Mouse (Mus musculus) hindbrain, embryonic 16.5 days (tissue): ENCODE measurements around the gene Gramd1a. TPM values are rescaled to one million over a fixed set of nuclear protein-coding genes. Genes with fewer than 3 reads are reported as not detected.

ENCODE experiments used
- ATAC-seq: fragments of 200-750 bp; cut with Nextera tagmentation; 2 replicates; pipeline ENCODE4 v1.8.0; 2017; ENCODE audit warnings: moderate TSS enrichment, moderate library complexity
- H3K27ac ChIP-seq: fragments of 300-500 bp; sonication (generic); 2 replicates; pipeline ENCODE4 v1.5.1; 2014; ENCODE audit warnings: low read depth, mild to moderate bottlenecking, control low read depth, low read length, moderate library complexity
- H3K27me3 ChIP-seq: fragments of 300-500 bp; sonication (generic); replicated peaks from 2 replicates; pipeline ENCODE4 v1.6.1; 2014; ENCODE audit warnings: low read length; ENCODE audit not compliant: control insufficient read depth, insufficient read depth
- H3K36me3 ChIP-seq: fragments of 300-500 bp; sonication (generic); 2 replicates; pipeline ENCODE4 v1.6.1; 2014; ENCODE audit warnings: mild to moderate bottlenecking, low read length, moderate library complexity, mixed read lengths; ENCODE audit not compliant: control insufficient read depth, insufficient read depth
- H3K4me1 ChIP-seq: fragments of 300-500 bp; sonication (generic); 2 replicates; pipeline ENCODE4 v1.6.1; 2014; ENCODE audit warnings: low read depth, low read length; ENCODE audit not compliant: control insufficient read depth, insufficient read depth
- H3K4me2 ChIP-seq: fragments of 300-500 bp; sonication (generic); 2 replicates; pipeline ENCODE4 v1.6.1; 2014; ENCODE audit warnings: mild to moderate bottlenecking, low read length, control low read depth, moderate library complexity
- H3K4me3 ChIP-seq: fragments of 300-500 bp; sonication (generic); 2 replicates; pipeline ENCODE4 v1.5.1; 2014; ENCODE audit warnings: mild to moderate bottlenecking, low read length, control low read depth, moderate library complexity
- H3K9ac ChIP-seq: fragments of 300-500 bp; sonication (generic); 2 replicates; pipeline ENCODE4 v1.6.1; 2014; ENCODE audit warnings: low read depth, mild to moderate bottlenecking, control low read depth, low read length, moderate library complexity
- H3K9me3 ChIP-seq: fragments of 300-500 bp; sonication (generic); 2 replicates; pipeline ENCODE4 v1.6.1; 2014; ENCODE audit warnings: mild to moderate bottlenecking, low read length, moderate library complexity; ENCODE audit not compliant: control insufficient read depth
- WGBS: fragments of 180-500 bp; shearing (Covaris S2); extraction: QIAGEN DNeasy Blood & Tissue Kit; methylation state at CpG from one replicate; pipeline ENCODE4 v1.1.7; 2014; 5-methylcytosine and 5-hydroxymethylcytosine counted together
- polyA plus RNA-seq: library from polyadenylated mRNA; unstranded; fragments of >200 nt; fragmentation: Nextera tagmentation; extraction: Ambion mirVana; gene quantifications from 2 replicates; pipeline ENCODE4 v1.2.1, GENCODE M21; 2015

The Gramd1a gene
- polyA plus RNA-seq, 1 experiment from 2014 or later: 203 TPM

DNA sequence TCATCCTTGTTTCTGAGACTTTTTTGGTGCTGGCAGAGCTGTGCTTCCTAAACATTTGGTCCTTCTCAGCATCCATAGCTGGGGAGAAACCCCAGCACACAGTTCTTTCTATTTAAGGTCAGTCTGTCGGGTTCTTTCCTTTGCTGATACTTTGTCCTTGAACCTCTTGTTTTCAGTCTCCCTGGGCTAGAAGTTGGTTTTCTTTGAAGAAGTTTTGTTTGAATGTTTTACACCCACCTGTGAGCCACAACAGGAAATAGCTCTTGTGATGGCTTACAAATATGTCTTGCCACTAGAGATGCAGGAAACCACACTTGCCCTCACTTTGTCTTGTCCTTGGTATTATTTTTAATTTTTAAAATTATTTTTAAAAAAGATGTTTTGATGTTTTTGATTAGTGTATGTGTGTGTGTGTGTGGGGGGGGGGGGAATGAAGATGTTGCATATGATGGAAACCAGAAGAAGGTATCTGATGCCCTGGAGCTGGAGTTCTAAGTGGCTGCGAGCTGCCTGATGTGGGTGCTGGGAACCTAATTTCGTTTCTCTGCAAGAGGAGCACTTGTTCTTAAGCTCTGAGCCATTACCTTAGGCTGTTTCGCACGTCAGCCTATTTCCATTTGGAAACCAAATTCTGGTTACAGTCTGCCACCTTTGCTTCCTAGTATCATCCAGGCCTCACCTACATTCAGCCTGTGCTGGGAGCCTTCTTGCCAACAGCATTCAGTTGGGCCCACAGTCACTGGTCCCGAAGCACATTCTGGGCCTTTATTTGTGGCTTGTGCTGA, 2.0 kb downstream of the Gramd1a start:
- H3K4me1 ChIP-seq: peaks cover 15% of the 10 kb centered on the region
- H3K4me3 ChIP-seq: no peak overlapping the region
- no peak overlapping the region for H3K9ac ChIP-seq
- H3K27ac ChIP-seq: no peak overlapping the region
- H3K9me3 ChIP-seq: no peaks in the 10 kb centered on the region
- 90% methylated on average over 6 of the region's 6 CpGs for WGBS
- H3K4me2 ChIP-seq: no peak overlapping the region
- H3K27me3 ChIP-seq: no peaks in the 10 kb centered on the region
- ATAC-seq: no peak
- H3K36me3 ChIP-seq: no peaks in the 10 kb centered on the region

DNA sequence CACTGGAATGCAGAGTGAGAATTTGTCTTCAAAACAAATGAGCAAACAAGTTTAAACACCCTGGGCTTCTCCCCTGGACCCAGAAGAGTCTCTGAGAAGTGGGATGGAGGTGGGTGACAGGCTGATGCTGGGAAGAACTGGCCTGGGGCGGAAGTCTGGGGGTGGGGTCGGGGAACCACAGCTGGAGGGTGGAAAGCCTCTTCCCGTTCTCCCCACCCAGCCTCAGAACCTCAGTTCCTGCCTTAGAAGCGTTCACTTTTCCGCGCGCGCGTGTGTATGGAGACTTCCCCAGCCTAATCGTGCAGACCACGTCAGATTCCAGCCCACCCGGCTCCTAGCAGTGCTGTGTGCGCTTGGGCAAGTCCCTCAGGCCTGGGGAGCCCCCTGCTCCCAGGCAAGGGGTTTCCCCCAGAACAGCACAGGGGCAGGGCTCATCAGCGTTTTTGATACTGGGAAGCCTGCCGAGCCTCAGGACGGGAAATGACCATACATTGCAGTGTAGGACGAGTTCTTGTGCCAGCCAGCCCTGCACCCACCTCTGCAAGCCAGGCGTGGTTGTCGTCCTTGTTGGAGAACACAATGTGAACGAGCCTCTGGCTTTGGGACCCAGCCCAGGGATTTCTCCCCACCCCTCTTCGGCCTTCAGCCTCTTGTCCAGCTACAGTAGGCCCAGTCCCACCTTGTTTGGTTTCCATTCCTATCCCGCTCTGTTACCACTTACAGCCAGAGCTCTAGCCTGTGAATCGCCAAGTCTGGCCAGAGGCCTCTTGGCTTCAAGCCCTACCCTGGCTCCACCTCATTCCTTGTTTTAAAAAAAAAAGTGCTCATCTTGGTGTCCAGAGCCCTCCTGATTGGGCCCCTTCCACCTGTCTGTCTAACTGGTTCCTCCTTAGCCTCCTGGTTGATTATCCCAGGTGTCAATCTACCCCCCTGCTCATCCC, 4.1 kb downstream of the Gramd1a start:
- ATAC-seq: peak; percentile 55
- WGBS: 10% methylated on average over 22 of the region's 23 CpGs
- peak overlapping the region; percentile 99 for H3K9ac ChIP-seq

DNA sequence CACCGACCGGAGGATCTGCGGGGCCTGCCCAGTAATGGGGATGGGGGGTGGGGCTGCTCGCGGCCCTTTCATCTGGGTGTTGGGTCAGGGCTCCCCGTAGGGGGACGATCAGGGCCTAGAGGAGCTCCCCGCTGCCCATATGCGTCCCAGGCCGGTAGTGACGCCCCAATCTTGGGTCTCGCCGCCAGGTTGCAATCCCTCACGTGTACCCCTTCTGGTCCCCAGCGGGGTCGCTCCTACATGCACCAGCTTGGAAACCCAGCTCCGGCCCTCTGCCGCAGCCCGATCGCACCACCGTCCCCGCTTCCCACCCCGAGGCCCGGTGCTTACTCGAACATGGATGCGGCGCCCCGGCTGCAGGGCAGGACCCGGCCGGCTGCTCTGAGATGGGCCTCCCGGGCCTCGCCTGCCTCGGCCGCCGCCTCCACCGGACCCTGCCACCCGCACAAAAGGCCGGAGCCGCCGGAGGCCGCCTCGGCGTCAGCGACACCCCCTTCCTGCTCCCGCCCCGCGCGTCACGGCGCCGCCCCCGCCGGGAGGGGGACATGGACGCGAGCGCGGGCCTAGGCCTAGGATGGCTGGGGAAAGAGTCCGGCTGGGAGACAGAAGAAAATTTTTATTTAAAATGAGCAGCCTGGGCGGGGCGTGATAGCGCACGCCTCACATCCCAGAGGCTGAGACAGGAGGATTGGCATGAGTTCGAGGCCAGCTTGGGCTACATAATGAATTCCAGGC, 5.0 kb downstream of the Gramd1a start:
- H3K27me3 ChIP-seq: no peaks in the 10 kb centered on the region
- H3K36me3 ChIP-seq: no peaks in the 10 kb centered on the region
- WGBS: under 1% methylated on average over 57 of the region's 63 CpGs
- H3K9me3 ChIP-seq: no peaks in the 10 kb centered on the region
- H3K4me1 ChIP-seq: peaks cover 30% of the 10 kb centered on the region
- peak overlapping the region; percentile 90 for H3K4me2 ChIP-seq
- peak overlapping the region; percentile 99 for H3K9ac ChIP-seq
- H3K27ac ChIP-seq: peak overlapping the region; percentile 98
- peak; percentile 84 for ATAC-seq
- peak overlapping the region; percentile 90 for H3K4me3 ChIP-seq

More for the DNA sequence above, 4.1 kb downstream of the Gramd1a start:
- Histone ChIP-seq H3K36me3 (no peaks in the 10 kb centered on the region), H3K9me3 (no peaks in the 10 kb centered on the region), H3K27me3 (no peaks in the 10 kb centered on the region), H3K4me1 (peaks cover 30% of the 10 kb centered on the region), H3K4me3 (peak overlapping the region; percentile 90), H3K27ac (peak overlapping the region; percentile 98), H3K4me2 (peak overlapping the region; percentile 90)

DNA sequence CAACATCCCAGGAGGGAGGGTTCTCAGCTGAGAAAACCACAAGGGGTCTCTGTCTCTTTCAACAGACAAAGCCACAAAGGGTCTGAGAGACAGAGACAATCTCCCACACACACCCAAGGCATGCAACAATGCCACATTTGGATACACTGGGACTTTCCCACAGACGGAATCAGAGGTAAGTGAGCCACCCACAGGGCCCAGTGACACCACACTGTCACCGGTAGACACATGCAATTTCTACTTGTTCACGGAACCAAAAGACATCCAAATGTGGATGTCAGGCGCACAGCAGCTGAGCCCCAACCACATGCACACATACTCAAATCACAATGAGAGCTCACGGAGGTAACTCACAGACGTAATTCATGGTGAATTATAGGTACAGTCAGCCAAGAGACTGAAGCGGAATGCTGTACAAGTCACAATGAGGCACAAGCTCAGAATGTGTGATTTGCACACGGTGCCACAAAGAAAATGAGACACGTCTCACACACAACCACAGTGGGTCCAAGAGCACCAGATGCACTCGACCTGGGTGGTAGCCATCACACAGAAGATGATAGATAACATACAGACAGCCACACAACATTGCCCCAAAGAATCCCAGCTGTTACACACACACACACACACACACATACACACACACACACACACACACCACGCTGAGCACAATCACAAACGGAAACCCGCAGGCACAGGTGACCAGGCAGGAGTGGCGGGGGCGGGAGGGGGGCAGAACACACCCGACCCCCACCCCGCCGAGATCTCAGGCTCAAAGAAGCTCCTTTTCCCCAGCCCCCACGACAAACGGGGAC, 5.7 kb downstream of the Gramd1a start:
- Histone ChIP-seq H3K4me2 (peak overlapping the region; percentile 90), H3K9me3 (no peaks in the 10 kb centered on the region), H3K36me3 (no peaks in the 10 kb centered on the region), H3K27ac (peak overlapping the region; percentile 98), H3K4me1 (peaks cover 30% of the 10 kb centered on the region), H3K9ac (peak overlapping the region; percentile 99), H3K4me3 (peak overlapping the region; percentile 90), H3K27me3 (no peaks in the 10 kb centered on the region)
- WGBS: under 1% methylated on average over 20 of the region's 20 CpGs
- peak; percentile 18 for ATAC-seq

DNA sequence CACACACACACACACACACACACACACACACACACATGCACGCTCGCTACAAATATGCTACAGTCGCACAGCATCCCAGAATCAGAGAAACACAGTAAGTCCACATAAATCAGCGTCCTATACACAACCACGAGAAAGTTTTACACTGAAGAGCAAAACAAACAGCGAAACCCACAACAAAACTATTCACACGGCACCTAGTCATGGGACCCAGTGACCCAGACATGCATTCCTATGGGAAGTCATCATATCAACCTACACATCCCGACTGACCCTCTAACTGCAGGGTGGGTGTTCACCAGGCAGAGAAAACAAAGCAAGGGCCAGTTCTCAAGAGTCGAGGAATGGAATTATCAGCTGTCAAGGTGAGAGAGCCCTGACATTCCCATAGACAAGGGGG, 6.4 kb downstream of the Gramd1a start:
- peak overlapping the region; percentile 98 for H3K27ac ChIP-seq
- peaks cover 30% of the 10 kb centered on the region for H3K4me1 ChIP-seq
- peak overlapping the region; percentile 90 for H3K4me2 ChIP-seq
- no peaks in the 10 kb centered on the region for H3K36me3 ChIP-seq
- no peaks in the 10 kb centered on the region for H3K27me3 ChIP-seq
- H3K9me3 ChIP-seq: no peaks in the 10 kb centered on the region
- peak overlapping the region; percentile 90 for H3K4me3 ChIP-seq
- ATAC-seq: no peak
- 21% methylated on average over 9 of the region's 9 CpGs for WGBS
- H3K9ac ChIP-seq: peak overlapping the region; percentile 99

DNA sequence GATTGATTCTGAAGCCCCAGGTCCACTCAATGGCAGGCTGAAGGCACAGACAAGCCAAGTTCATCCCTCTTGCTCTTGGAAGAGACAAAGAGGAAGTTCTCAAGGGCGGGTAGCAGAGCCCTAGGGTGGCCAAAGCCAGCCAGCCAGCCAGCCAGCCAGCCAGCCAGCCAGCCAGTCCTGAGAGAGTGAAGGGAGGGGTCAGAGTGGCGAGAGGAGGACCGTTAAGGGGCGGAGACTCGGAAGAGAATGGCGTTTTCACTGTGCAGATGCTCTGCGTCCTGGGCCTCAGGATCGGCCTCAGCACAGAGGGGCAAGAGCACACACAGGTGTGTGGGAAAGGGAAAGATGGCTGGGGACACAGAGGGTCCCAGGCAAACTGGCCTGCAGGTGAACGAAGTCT, 6.9 kb downstream of the Gramd1a start:
- 5% methylated on average over 9 of the region's 9 CpGs for WGBS
- Histone ChIP-seq H3K4me1 (peaks cover 30% of the 10 kb centered on the region), H3K27me3 (no peaks in the 10 kb centered on the region), H3K9ac (peak overlapping the region; percentile 65), H3K27ac (peak overlapping the region; percentile 85), H3K4me3 (peak overlapping the region; percentile 90), H3K9me3 (no peaks in the 10 kb centered on the region), H3K4me2 (peak overlapping the region; percentile 90), H3K36me3 (no peaks in the 10 kb centered on the region)
- peak; percentile 29 for ATAC-seq

DNA sequence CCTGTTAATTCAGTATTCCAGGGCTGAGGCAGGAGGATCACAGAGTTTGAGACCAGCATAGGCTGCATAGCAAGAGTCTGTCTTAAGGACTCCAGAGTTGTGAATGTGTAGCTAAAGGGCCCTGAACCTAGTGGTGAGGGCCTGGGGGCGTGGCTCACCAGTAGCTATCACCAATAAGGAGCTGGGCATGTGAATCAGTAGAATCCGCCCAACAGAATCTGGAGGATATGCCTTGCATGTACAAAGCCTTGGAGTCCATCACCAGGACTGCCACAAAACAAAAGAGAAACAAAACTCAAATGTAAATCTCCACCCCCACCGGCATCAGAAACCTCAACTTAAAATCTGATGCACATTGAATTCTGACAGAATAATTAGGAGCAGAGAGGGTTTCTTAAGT, 7.6 kb downstream of the Gramd1a start:
- peak overlapping the region; percentile 85 for H3K27ac ChIP-seq
- peak overlapping the region; percentile 65 for H3K9ac ChIP-seq
- peak overlapping the region; percentile 90 for H3K4me2 ChIP-seq
- H3K36me3 ChIP-seq: peaks cover 3% of the 10 kb centered on the region; the same call in 1 of the 2 replicates
- peak overlapping the region; percentile 90 for H3K4me3 ChIP-seq
- H3K27me3 ChIP-seq: no peaks in the 10 kb centered on the region
- H3K9me3 ChIP-seq: no peaks in the 10 kb centered on the region
- no peak for ATAC-seq
- 66% methylated on average over 3 of the region's 3 CpGs for WGBS
- H3K4me1 ChIP-seq: peaks cover 30% of the 10 kb centered on the region

DNA sequence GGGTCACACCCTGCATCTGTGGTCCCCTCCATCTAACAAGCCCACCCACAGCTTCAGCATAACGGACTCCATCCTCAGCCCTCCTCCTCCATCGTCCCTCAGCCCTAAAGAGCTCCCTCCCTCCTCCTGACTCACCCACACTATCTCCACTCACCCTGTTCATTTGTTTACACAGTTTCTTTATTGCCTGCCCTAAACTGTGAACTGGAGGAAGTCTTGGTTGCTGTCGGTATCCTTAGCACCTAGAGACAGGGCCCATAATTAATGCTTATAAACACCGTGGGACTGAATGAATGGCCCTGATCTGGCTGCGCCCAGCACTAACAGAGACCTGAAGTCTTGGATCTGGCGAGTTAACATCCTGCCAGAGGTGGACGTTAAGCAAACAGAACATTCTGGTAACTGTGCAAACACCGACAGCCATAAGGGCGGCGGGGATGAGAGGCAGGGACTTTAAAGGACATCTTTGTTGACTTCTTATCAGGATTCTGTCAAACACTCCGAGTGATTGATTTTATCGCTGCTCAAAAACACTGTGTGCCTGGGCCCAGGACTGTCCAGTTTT, 10.0 kb downstream of the Gramd1a start:
- Histone ChIP-seq H3K4me1 (peaks cover 21% of the 10 kb centered on the region), H3K9ac (no peak overlapping the region), H3K36me3 (peaks cover 27% of the 10 kb centered on the region), H3K27ac (no peak overlapping the region), H3K4me2 (no peak overlapping the region), H3K27me3 (no peaks in the 10 kb centered on the region), H3K4me3 (no peak overlapping the region), H3K9me3 (no peaks in the 10 kb centered on the region)
- no peak for ATAC-seq
- WGBS: 80% methylated on average over 12 of the region's 12 CpGs
